Mouse (Mus musculus) large intestine, adult 2 months (tissue): Measurements from ENCODE around the gene Tac2. TPM values are rescaled to one million over a fixed set of nuclear protein-coding genes. Genes with fewer than 3 reads are reported as not detected.

Source experiments
- DNase-seq: peaks from one replicate; pipeline ENCODE4 v3.0.0-alpha.2; 2012; ENCODE audit warnings: low read depth, low spot score
- WGBS: fragments of 180-500 bp; shearing (Covaris S2); methylation state at CpG from one replicate; pipeline ENCODE4 v1.1.7; 2018; 5-methylcytosine and 5-hydroxymethylcytosine counted together
- polyA plus RNA-seq: library from polyadenylated mRNA; depleted of rRNA; stranded (reverse); fragments of >200 nt; gene quantifications from 2 replicates; pipeline ENCODE4 v1.2.3, GENCODE M21; 2012

The Tac2 gene
- polyA plus RNA-seq, 1 experiment = 0.36 TPM

DNA sequence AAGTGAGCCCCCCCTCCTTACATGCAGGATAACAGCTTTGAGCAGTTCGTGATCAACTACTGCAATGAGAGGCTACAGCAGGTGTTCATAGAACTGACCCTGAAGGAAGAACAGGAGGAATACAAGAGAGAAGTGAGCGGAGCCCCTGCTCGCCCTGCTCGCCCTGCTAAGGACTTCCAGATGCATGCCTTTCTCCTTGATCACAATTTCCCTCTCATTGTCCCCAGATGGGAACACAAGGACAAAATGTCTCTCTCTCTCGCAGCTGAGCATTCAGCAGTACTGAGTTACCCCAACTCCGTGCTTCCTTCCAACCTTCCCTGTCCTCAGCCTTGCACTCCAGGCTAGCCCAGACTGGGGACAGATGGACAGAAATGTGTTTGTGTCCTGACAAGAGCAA, 11.5 kb upstream of the Tac2 start:
- DNase-seq = no peak
- 92% methylated on average over 6 of the region's 6 CpGs for WGBS

DNA sequence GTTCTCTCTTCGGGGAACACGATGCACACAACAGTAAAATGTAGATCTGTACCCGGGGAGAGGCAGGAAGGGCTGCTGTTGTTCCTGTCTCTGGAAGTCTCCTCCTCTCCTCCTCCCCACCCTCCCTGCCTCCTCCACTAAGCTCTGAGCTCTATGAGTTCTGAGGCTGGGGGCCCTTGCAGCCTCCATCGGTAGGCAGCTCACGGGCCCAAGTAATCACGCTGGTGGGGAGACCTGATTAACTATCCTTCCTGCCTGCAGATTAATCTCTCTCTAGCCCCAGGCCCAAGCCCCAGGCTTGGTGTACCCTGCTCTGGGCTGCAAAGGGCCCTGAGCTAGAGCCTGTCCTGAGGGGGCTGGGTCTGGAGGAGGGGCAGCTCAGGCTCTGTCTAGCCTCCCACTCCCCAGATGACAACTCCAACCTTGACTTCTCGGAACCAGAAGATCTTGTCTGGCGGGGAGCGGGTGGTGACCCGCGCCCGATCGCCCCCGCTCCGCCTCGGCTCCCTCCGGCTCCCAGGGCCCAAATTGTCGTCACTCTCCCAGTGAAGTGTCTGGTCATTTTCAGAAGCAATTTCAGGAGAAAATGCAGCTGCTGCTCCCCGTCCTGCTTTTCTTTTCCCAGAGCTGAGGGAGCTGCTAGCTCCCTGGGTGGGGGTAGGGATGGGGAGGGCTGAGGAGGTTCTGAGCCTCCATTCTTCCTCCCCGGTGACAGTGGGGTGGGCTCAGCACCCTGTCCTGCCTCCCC, 2.4 kb upstream of the Tac2 start:
- WGBS = 56% methylated on average over 20 of the region's 20 CpGs
- no peak for DNase-seq

DNA sequence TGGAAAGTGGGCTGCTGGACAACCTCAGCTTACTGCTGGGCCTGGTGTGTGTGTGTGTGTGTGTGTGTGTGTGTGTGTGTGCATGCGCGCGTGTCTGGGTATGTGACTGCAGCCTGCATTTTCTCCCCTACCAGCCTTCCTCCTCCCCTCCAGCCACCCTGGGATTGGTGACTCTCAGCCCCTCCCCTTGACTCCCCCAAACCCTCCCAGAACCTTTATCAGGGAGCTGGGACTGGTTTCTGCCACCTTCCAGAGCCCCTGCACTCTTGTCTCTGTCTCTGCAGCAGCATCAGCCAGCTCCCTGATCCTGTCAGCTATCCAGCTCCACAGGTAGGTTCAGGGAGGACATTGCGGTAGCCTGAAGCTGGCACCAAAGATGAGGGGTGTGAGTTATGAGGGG, 858 bp downstream of the Tac2 start:
- 84% methylated on average over 4 of the region's 4 CpGs for WGBS
- DNase-seq = no peak

DNA sequence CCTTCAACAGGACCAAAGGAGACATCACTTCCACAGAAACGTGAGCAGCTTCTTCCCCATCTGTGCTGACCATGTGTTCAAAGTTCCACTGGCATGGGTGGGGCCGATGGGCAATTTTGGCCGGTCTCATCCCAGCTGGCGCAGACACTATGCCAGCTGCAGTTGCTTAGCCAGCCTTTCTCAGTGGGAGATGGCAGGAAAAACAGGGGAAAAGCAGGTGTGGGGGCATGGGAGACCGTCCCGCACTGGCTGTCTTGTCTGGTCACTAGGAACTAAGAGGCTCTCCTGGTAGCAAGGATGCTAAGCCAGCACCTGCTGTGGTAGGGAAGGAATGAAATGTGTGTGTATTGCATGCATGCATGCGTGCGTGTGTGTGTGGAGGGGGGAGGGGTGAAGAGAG, 4.2 kb downstream of the Tac2 start:
- 52% methylated on average over 8 of the region's 8 CpGs for WGBS
- DNase-seq = no peak

DNA sequence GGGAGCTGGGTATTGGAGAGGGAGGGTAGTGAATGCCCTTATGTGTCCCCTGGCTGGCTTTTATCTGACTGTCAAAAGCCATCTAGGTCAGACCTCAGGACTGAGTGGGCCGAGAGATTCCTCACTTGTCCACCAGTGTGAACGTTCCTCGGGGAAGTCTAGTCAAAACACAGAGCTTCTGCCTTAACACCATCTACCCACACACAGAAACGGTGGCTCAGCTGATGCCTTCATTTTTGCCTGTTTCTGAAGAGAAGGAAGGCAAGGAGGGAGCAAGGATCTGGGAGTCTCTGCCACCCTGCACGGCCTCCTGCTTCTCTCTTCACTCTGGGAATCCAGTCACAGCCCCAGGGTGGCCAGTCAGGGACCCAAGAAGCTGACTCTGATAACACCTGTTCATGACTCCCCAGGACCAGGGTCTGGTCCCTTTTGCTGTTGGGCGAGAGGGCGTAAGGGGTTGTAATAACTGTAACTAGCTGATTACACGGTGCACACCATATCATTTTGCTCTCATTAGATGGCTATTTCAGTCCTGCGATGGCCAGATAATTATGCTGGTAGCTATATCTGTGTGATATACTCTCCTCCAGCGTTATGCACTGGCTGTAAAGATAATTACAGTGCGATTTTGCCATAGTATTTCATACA, 6.1 kb downstream of the Tac2 start:
- WGBS = 77% methylated on average over 11 of the region's 11 CpGs
- no peak for DNase-seq

DNA sequence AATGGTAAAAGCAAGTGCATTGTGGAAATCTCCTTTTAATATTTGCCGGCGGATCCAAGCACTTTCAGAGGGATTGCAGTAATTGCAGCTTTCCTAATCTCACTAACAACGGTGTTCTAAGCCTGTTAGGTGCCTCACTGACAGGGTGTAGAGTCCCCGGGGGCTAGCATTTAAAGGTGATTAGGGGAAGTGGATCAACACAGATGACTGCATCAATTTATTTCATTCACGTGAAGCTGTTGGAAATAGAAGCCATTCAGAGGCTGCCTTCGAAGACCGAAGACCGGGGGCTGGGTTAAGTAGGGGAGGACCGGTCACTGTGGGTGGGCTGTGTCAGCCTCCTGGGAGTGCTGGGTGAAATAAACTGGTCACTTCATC, 6.6 kb downstream of the Tac2 start:
- WGBS = 56% methylated on average over 9 of the region's 9 CpGs

DNA sequence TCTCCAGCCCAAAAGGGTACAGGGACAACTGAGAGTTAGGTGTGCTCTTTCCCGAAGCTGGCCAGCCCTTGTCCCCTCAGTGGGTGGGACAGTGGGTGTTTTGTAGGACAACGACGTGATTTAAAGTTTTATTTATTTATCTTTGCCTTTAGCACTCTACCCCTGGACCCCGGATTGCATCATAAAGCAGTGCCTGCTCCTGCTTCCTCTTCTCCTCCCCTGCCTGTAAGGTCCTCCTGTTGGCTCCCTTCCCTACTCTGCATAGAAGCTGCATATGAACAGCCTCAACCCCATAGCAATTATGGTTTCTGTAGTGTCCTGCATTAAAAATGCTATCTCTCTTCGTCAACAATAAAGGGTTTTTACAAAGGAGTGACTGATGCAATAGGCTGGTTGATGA, 7.1 kb downstream of the Tac2 start:
- no peak for DNase-seq
- WGBS = 7% methylated on average over 5 of the region's 5 CpGs

More for the DNA sequence above, 6.6 kb downstream of the Tac2 start:
- DNase-seq = no peak

DNA sequence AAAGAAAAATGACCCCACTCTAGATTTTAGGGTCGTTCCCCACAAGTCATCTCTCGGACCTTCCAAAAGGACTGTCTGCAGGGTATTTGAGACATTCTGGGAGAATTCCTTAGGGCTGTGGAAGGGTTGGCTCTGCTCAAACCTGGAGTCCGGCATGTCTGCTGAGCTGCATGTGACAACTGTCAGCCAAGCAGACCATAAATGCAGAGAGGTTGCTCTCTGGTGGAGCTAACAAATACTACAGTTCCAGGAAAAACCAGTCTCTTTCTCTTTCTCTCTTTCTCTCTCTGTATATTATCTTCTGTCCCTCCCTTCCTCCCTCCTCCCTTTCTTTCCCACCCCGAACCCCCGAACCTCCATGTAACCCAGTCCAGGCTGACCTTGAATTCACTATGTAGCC, 10.2 kb downstream of the Tac2 start:
- DNase-seq = no peak
- WGBS = 20% methylated on average over 5 of the region's 5 CpGs

DNA sequence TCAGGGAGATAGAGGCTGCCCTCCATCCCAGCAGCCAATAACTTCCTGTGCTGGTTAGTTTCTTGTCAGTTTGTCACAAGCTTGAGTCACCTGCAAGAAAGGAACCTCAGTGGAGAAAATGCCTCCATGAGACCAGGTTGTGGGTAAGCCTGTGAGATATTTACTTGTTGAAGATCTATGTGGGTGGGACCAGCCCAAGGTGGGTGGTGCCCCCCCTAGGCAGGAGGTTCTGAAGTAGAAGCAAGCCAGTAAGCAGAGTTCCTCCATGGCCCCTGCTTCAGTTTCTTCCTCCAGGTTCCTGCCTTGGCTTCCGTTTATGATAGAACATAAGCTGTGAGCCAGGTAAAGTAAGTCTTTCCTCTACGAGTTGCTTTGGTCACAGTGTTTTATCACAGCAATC, 12.0 kb downstream of the Tac2 start:
- WGBS = 60% methylated on average over 2 of the region's 2 CpGs
- DNase-seq = no peak

DNA sequence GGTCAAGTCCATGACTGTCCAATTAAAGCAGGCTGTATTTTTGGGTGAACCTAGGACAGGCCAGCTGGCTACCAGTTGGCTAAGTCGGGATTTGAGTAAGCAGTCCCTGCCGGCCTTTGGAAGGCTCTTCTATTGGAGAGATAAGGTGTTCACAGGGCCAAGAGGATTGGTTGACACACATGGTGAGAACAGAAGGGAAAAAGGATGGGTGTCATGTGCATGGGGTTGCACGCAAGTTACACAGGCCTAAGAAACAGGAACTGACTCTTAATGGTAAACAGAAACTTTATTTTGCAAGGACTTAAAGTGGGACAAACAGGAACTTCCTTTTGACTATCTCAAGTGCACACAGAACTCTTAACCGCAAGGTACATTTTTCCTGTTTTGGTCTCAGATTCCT, 12.6 kb downstream of the Tac2 start:
- no peak for DNase-seq
- WGBS = 62% methylated on average over 4 of the region's 4 CpGs

DNA sequence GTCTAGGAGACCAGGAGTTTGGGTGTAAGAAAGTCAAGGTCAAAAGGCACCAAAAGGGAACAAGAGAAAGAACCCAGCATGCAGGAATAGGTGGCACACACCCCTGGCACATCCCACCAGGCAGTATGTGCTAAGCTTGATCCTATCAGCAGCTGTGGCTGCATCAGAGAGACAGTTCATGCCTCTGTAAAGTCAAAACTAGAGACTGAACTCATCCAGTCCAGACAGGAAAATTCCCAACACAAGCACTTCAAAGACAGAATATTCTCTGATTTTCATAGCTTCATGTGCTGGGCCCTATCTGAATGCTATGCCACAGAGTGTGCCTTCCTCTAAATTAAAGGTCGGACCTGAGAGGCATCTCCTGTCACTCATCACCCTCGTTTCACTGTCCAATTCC, 13.3 kb downstream of the Tac2 start:
- WGBS = 54% methylated on average over 2 of the region's 2 CpGs
- DNase-seq = no peak

DNA sequence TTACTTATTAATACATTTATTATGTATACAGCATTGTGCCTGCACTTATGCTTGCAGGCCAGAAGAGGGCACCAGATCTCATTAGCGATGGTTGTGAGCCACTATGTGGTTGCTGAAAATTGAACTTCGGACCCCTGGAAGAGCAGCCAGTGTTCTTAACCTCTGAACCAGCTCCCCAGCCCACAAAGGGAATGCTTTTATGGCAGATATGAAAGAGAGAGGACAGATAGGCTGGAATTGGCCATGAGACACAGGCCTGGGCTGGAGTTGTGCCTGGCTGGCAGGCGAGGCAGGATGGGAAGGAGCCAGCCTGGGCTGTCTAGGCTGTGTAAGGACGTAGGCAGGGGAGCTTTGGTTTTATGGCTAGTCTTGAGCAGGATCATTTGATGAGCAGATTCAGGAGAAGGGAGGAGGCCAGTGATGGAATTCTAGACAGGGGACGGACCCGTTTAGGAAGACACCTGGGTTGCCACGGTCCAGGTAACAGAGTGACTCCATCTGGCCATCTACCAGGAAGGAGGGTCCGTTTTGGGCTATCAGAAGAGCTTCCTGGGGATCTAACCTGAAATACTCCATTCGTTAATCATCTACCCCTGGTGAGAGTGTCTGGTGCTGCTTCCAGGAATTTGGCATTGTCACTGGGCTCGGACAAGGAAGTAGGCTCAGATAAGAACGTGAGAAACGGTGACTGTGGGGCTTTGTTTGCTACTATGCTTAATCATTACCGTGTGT, 14.0 kb downstream of the Tac2 start:
- DNase-seq = peak; percentile 69
- WGBS = 15% methylated on average over 13 of the region's 13 CpGs

DNA sequence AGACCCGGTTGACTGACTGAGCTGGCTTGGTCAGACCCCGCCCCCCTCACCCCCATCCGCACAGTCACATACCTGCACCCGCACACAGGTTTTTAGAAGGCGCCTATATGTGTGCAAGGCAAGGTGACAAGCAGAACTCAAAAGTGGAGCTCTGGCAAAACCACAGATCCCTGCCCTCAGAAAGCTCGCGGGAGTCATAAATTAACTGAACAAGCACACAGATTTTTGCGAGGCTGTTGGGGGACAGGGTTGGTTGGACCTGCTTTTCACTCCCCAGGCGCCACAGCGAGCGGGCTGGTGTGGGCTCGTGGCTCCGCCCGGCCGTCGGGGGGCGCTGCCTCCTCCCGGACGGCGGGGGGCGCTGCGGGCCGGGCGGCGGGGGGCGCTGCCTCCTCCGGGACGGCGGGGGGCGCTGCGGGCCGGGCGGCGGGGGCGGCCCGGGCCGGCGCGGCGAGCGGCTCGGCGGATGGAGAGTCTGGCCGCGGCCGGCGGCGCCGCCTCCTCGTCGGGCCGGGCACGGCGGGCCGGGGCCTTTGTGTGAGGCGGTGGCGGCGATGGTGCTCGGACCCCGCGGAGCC, 14.9 kb downstream of the Tac2 start, which contains the start of gene Zbtb39:
Gene Zbtb39 (plus strand): TSS at position 456 of the 578 bp plus-strand sequence.
- under 1% methylated on average over 40 of the region's 61 CpGs for WGBS
- no peak for DNase-seq

DNA sequence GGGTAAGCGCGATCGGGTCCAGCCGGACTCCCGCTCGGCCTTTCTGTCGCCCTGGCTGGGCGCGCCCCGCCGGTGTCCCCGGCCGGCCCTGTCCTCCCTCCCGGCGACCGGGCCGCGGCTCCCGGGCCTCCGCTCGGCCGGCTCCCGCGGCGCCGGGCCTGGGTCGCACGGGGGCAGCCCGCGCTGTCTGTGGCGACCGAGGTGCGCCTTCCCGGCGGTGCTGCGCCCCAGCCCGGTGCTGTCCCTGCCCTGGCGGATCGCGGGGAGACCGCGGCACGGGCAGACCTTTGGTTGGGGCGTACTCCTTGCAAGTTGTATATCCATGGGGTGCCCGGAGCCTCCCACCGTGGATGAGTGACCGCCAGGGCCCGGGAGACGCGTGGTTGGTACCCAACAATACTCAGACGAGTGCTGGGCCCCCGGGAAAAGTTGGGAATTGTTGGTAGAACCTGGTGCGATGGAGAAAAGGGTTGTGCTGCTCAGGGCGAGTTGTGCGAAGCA, 15.4 kb downstream of the Tac2 start:
- DNase-seq = no peak
- WGBS = 1% methylated on average over 46 of the region's 55 CpGs

DNA sequence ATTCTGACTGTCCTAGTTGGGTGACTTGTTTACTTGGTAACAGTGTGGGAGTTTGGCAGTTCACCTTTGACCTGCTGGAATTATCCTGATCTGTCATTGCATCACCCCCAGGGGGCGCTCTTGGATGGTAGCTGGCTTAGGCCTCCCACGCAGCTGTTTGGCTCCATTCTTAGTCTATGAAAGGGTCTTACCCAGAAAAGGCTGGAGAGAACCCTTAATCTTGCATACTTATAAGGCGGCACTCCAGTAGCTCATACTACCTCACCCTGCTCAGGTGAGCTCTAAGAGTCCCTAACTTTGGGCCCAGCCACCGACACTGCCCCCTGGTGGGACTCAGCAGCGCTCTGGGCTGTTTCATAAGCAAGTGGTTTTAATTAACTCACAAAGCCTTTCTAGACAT, 20.4 kb downstream of the Tac2 start:
- 70% methylated on average over 5 of the region's 5 CpGs for WGBS
- no peak for DNase-seq

DNA sequence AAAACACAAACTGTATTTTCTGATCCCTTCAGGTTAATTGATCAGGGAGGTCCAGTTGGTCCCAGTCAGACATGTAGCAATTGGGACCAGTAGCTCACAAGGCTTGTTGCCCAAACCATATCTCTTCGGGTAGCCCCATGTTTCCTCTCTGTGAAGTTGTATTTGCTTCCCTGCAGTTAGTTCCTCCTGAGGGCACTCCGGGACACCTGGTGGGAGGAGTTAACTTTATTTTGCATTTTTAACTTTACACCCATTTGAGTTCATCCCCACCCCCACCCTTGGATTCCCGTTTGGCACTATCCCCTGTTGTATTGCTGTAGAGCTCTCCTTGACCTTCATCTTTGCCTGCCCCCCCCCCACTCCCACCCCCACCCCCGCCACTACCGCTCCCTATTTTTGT, 21.6 kb downstream of the Tac2 start:
- 50% methylated on average over 5 of the region's 5 CpGs for WGBS
- DNase-seq = no peak

DNA sequence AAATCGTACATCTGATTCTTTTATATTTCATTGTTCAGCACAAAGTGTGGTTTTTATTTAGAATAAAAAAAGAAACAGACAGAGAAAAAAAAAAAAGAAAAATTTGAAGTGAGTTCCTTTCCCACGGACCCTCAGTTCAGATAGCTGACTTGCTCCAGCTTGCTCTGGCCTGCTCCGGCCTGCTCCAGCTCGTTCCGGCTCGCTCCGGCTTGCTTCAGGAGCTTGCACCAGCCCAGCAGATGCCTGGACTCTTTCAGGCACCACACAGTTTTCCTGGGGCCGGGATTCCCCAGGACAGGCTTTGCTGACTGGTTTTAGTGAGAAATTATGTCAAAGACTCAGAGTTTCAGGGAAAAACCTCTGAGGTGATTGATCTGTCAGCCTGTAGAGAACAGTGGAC, 23.0 kb downstream of the Tac2 start:
- 92% methylated on average over 8 of the region's 8 CpGs for WGBS
- no peak for DNase-seq

DNA sequence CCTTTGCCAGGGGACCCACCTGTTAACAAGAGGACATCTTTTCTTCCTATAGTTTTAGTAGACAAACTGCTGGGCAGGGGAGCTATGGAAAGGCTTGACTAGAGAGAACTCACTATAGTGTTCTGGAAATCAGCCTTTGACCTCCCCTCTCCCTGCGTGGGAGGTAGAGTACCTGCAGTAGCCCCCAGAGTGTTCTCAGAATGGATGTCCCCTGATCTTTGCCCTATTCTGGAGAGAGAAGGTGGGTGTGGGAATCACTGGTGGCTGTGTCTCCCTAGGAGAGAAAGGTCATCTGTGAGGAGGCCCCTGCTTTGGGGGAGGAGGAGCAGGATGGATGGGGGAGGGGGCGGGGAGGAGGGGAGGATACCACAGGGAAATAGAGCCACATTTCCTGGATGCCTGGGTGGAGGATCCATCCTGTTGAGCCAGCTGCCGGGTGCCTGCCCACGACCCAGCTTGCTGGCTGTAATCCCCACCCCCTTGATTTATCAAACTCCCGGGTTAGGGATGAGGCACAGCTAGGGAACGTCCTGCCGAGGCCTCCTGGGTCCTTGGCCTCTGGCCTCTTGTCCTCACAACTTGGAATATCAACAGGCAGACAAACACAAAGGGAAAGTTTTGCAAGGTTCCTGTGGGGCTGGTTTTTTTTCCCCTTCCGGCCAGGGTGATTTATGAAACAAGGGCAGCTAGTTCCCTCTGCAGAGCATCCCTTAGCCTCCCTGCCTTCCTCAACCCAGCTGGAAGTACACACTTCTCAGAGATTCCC, 24.8 kb downstream of the Tac2 start:
- DNase-seq = no peak
- 31% methylated on average over 8 of the region's 8 CpGs for WGBS

DNA sequence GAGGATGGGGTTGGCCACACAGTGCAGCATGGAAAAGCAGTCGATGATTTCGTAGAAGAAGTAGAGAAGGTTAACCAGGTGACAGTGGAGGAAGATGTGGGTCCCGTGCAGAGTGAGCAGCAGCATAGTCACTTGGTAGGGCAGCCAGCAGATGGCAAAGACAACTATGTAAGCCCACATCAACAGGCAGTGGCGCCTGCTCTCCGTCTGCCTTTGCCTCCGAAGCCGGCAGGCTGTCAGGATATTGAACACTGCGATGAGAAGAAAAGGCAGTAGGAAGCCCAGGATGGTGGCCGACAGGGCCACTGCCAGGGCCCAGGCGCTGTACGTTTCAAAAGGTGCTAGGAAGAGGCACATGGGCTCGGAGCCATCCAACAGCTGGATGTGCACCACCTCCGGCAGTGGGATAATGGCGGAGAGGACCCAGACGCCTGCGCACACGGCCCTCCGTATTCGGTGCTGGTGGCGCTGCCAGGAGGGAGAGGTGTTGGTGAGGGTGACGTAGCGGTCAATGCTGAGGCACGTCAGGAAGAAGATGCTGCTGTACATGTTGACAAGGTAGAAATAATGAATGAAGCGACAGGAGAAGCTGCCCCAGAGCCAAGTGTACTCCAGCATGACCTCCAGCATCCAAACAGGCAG, 26.0 kb downstream of the Tac2 start:
- DNase-seq = no peak
- 78% methylated on average over 24 of the region's 24 CpGs for WGBS
